Mouse (Mus musculus) layer of hippocampus, adult 8-10 months (tissue): ENCODE measurements around the gene Hbp1. TPM values are rescaled to one million over a fixed set of nuclear protein-coding genes. Genes with fewer than 3 reads are reported as not detected.

ENCODE experiments used
- DNase-seq, 2 experiments: peaks; one replicate each; pipeline ENCODE4 v3.0.0; 2022; ENCODE audit warnings: low spot score in 2 of 2
- total RNA-seq, 4 experiments: library from RNA; stranded (reverse); gene quantifications; 2 replicates each; pipeline ENCODE4 v1.2.4; 2022

Gene Hbp1
- total RNA-seq, 4 experiments from 2014 or later, result 26.2 to 32.4 (median 31.0) TPM

- no peak for DNase-seq
Measured at GRCm38 (mm10) chr12:31955843-31956242, 5.5 kb upstream of the Hbp1 start.

- no peak for DNase-seq
Measured at GRCm38 (mm10) chr12:31950659-31951031, 310 bp upstream of the Hbp1 start.

- DNase-seq, result peak; percentile 87 to 88
Measured at GRCm38 (mm10) chr12:31949193-31949741, 1.1 kb downstream of the Hbp1 start.

GRCm38 (mm10) chr12:31948101-31949000, 2.0 kb downstream of the Hbp1 start:
- DNase-seq, result no peak

- DNase-seq, result no peak
Measured at GRCm38 (mm10) chr12:31947476-31947875, 2.9 kb downstream of the Hbp1 start.

GRCm38 (mm10) chr12:31944405-31944804, 5.9 kb downstream of the Hbp1 start:
- DNase-seq, result no peak

GRCm38 (mm10) chr12:31943020-31943654, 7.2 kb downstream of the Hbp1 start:
- DNase-seq, result no peak

GRCm38 (mm10) chr12:31939026-31939425, 11.3 kb downstream of the Hbp1 start:
- no peak for DNase-seq

- DNase-seq, result no peak
Measured at GRCm38 (mm10) chr12:31938391-31938997, 11.8 kb downstream of the Hbp1 start.

GRCm38 (mm10) chr12:31937613-31938012, 12.7 kb downstream of the Hbp1 start:
- DNase-seq, result no peak

- DNase-seq, result no peak
Measured at GRCm38 (mm10) chr12:31936657-31937300, 13.6 kb downstream of the Hbp1 start.

- DNase-seq, result no peak
Measured at GRCm38 (mm10) chr12:31931818-31932217, 18.5 kb downstream of the Hbp1 start.

- no peak for DNase-seq
Measured at GRCm38 (mm10) chr12:31928498-31928897, 21.8 kb downstream of the Hbp1 start.

GRCm38 (mm10) chr12:31926661-31927061, 23.7 kb downstream of the Hbp1 start:
- peak; percentile 67 to 82 for DNase-seq

GRCm38 (mm10) chr12:31925343-31925742, 25.0 kb downstream of the Hbp1 start:
- DNase-seq, result no peak

GRCm38 (mm10) chr12:31924135-31924534, 26.2 kb downstream of the Hbp1 start:
- no peak for DNase-seq

GRCm38 (mm10) chr12:31920464-31921405, 29.6 kb downstream of the Hbp1 start:
- DNase-seq, result no peak

- no peak for DNase-seq
Measured at GRCm38 (mm10) chr12:31917245-31917644, 33.1 kb downstream of the Hbp1 start.

GRCm38 (mm10) chr12:31916691-31917090, 33.6 kb downstream of the Hbp1 start:
- DNase-seq, result no peak

GRCm38 (mm10) chr12:31913614-31914013, 36.7 kb downstream of the Hbp1 start:
- peak in 1 of 2 experiments; percentile 46 for DNase-seq
